Mouse (Mus musculus) stomach, embryonic 16.5 days (tissue): ENCODE data around the gene Sppl3. TPM values are rescaled to one million over a fixed set of nuclear protein-coding genes. Genes with fewer than 3 reads are reported as not detected.
"Not testable (repeated sequence)": the region's sequence is repeated elsewhere in the genome, so short reads cannot be mapped to it uniquely, and the experiment has no call there.

Experiments used
- ATAC-seq: fragments of 200-750 bp; cut with Nextera tagmentation; 2 replicates; pipeline ENCODE4 v1.8.0; 2017; ENCODE audit warnings: moderate number of reproducible peaks, moderate TSS enrichment; ENCODE audit not compliant: insufficient read depth, low FRiP score
- H3K27ac ChIP-seq: fragments of 300-500 bp; sonication (generic); 2 replicates; pipeline ENCODE4 v1.5.1; 2014; ENCODE audit warnings: low read length
- H3K27me3 ChIP-seq: fragments of 300-500 bp; sonication (generic); 2 replicates; pipeline ENCODE4 v1.6.1; 2014; ENCODE audit warnings: low read length, control low read depth, mixed read lengths; ENCODE audit not compliant: control insufficient read depth, insufficient read depth
- H3K36me3 ChIP-seq: fragments of 300-500 bp; sonication (generic); 2 replicates; pipeline ENCODE4 v1.6.1; 2014; ENCODE audit warnings: low read length; ENCODE audit not compliant: control insufficient read depth, insufficient read depth
- H3K4me1 ChIP-seq: fragments of 300-500 bp; sonication (generic); 2 replicates; pipeline ENCODE4 v1.6.1; 2014; ENCODE audit warnings: low read length, control low read depth, mixed read lengths; ENCODE audit not compliant: control insufficient read depth, insufficient read depth
- H3K4me2 ChIP-seq: fragments of 300-500 bp; sonication (generic); 2 replicates; pipeline ENCODE4 v1.6.1; 2014; ENCODE audit warnings: low read depth, low read length, mixed read lengths
- H3K4me3 ChIP-seq: fragments of 300-500 bp; sonication (generic); replicated peaks from 2 replicates; pipeline ENCODE4 v1.5.1; 2014; ENCODE audit warnings: mild to moderate bottlenecking, low read length
- H3K9ac ChIP-seq: fragments of 300-500 bp; sonication (generic); 2 replicates; pipeline ENCODE4 v1.6.1; 2014; ENCODE audit warnings: low read length
- H3K9me3 ChIP-seq: fragments of 300-500 bp; sonication (generic); replicated peaks from 2 replicates; pipeline ENCODE4 v1.6.1; 2016; ENCODE audit warnings: low read length, control low read depth; ENCODE audit not compliant: control insufficient read depth
- WGBS: fragments of 180-500 bp; shearing (Covaris S2); extraction: QIAGEN DNeasy Blood & Tissue Kit; methylation state at CpG from one replicate; pipeline ENCODE4 v1.1.7; 2014; 5-methylcytosine and 5-hydroxymethylcytosine counted together
- polyA plus RNA-seq: library from polyadenylated mRNA; unstranded; fragments of >200 nt; fragmentation: Nextera tagmentation; extraction: Ambion mirVana; gene quantifications from 2 replicates; pipeline ENCODE4 v1.2.1, GENCODE M21; 2015

Sppl3 gene
- polyA plus RNA-seq, 1 experiment from 2014 or later = 9.6 TPM

GRCm38 (mm10) chr5:115089592-115090268 lies 78.8 kb downstream of the Sppl3 start:
- peaks cover 39% of the 10 kb centered on the region for H3K36me3 ChIP-seq
- no peak overlapping the region for H3K27ac ChIP-seq
- no peaks in the 10 kb centered on the region for H3K4me1 ChIP-seq
- no peak overlapping the region for H3K9ac ChIP-seq
- H3K4me2 ChIP-seq = no peak overlapping the region
- no peaks in the 10 kb centered on the region for H3K27me3 ChIP-seq
- H3K4me3 ChIP-seq = no peak overlapping the region
- WGBS = 92% methylated on average over 5 of the region's 5 CpGs
- no peaks in the 10 kb centered on the region for H3K9me3 ChIP-seq
- ATAC-seq = no peak

DNA sequence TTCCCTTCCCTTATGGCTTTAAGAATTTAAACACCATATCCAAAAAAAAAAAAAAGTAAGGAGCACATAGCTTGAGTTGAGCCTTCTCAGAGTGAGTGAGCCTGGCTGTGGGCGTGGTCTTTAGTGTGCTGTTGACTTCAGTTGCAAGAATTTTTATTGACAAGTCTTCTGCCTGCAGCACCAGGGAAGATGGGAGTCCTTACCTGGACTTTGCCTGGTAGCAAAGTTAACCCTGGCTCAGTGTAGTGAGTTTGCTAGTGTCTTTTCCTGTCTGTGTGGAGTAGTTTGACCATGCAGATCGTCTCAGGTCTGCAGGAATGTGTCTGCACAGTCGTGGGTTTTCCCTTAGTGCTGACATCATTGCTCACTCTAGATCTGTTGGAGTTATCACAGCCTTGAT lies 80.1 kb downstream of the Sppl3 start:
- H3K9me3 ChIP-seq = no peaks in the 10 kb centered on the region
- H3K27ac ChIP-seq = no peak overlapping the region
- no peak overlapping the region for H3K4me3 ChIP-seq
- H3K4me1 ChIP-seq = no peaks in the 10 kb centered on the region
- H3K36me3 ChIP-seq = peaks cover 44% of the 10 kb centered on the region
- 63% methylated on average over 3 of the region's 3 CpGs for WGBS
- no peak for ATAC-seq
- H3K4me2 ChIP-seq = no peak overlapping the region
- no peak overlapping the region for H3K9ac ChIP-seq
- no peaks in the 10 kb centered on the region for H3K27me3 ChIP-seq

- Histone ChIP-seq H3K27ac (no peak overlapping the region), H3K27me3 (no peaks in the 10 kb centered on the region), H3K4me3 (no peak overlapping the region), H3K9ac (no peak overlapping the region), H3K36me3 (peaks cover 40% of the 10 kb centered on the region), H3K9me3 (no peaks in the 10 kb centered on the region), H3K4me2 (no peak overlapping the region), H3K4me1 (no peaks in the 10 kb centered on the region)
- 90% methylated on average over 6 of the region's 6 CpGs for WGBS
- no peak for ATAC-seq
These were observed 80.8 kb downstream of the Sppl3 start for GRCm38 (mm10) chr5:115091776-115092175.

GRCm38 (mm10) chr5:115098195-115098594 lies 87.3 kb downstream of the Sppl3 start, which contains the start of gene Gm10401:
Gene Gm10401 (minus strand): TSS chr5:115098295.
- Histone ChIP-seq H3K27ac (no peak within 1 kb of the TSS), H3K4me1 (no peaks in the 10 kb centered on the region), H3K9me3 (no peaks in the 10 kb centered on the region), H3K4me3 (no peak within 1 kb of the TSS), H3K4me2 (no peak within 1 kb of the TSS), H3K36me3 (peaks cover 32% of the 10 kb centered on the region; the same call in 1 of the 2 replicates), H3K27me3 (no peaks in the 10 kb centered on the region), H3K9ac (no peak within 1 kb of the TSS)
- 96% methylated on average over 8 of the region's 8 CpGs for WGBS
- no peak for ATAC-seq

DNA sequence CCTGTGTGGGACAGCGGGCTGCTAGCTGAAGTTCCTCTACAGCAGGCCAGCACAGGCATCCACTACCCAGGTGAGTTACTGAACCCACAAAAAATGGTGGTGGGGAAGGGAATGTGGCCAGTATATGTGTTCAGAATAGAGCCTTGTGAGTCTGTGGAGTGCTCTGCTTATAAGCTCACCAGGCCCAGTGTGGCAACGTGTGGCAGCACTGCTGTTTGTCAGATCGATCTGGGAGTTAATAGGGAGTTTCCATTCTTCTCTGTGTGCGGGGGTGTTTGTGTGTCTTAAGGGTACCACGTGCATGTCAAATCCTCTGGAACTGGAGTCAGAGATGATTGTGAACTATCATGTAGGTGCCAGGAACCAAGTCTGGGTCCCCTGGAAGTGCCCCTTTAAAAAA lies 88.6 kb downstream of the Sppl3 start:
- ATAC-seq = no peak
- H3K4me2 ChIP-seq = no peak overlapping the region
- 73% methylated on average over 5 of the region's 5 CpGs for WGBS
- no peaks in the 10 kb centered on the region for H3K4me1 ChIP-seq
- H3K4me3 ChIP-seq = no peak overlapping the region
- H3K27me3 ChIP-seq = no peaks in the 10 kb centered on the region
- no peak overlapping the region for H3K27ac ChIP-seq
- no peak overlapping the region for H3K9ac ChIP-seq
- peaks cover 32% of the 10 kb centered on the region; the same call in 1 of the 2 replicates for H3K36me3 ChIP-seq
- H3K9me3 ChIP-seq = no peaks in the 10 kb centered on the region

- peaks cover 31% of the 10 kb centered on the region; the same call in 1 of the 2 replicates for H3K36me3 ChIP-seq
These were observed 89.1 kb downstream of the Sppl3 start for GRCm38 (mm10) chr5:115099991-115100390.

DNA sequence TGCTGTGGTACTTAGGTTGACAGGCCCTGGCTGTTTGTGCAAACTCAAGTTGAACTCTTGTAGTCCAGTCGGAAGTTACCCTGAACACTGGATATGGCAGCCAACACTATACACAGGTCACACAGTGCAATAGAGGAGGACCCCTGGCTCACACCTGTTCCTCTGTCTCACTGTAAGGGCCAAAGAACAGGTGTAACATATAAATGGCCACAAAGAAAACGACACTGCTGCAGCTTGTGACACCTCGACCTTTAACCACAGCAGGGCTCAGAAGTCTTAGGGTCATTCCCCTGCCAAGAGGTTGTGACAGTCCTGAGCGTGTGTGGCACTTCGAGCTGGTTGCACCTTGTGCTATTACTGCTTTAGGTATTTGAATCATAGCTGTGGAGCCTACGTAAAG lies 89.5 kb downstream of the Sppl3 start:
- H3K4me3 ChIP-seq = no peak overlapping the region
- H3K36me3 ChIP-seq = peaks cover 26% of the 10 kb centered on the region; the same call in 1 of the 2 replicates
- H3K9ac ChIP-seq = no peak overlapping the region
- no peaks in the 10 kb centered on the region for H3K4me1 ChIP-seq
- no peaks in the 10 kb centered on the region for H3K9me3 ChIP-seq
- no peak for ATAC-seq
- no peak overlapping the region for H3K4me2 ChIP-seq
- H3K27me3 ChIP-seq = no peaks in the 10 kb centered on the region
- WGBS = 83% methylated on average over 6 of the region's 6 CpGs
- no peak overlapping the region for H3K27ac ChIP-seq

More at GRCm38 (mm10) chr5:115099991-115100390, 89.1 kb downstream of the Sppl3 start:
- Histone ChIP-seq H3K4me3 (no peak overlapping the region), H3K9me3 (no peaks in the 10 kb centered on the region), H3K27me3 (no peaks in the 10 kb centered on the region), H3K27ac (no peak overlapping the region), H3K9ac (no peak overlapping the region), H3K4me1 (no peaks in the 10 kb centered on the region), H3K4me2 (no peak overlapping the region)
- 75% methylated on average over 9 of the region's 9 CpGs for WGBS
- ATAC-seq = no peak

- H3K36me3 ChIP-seq = peaks cover 20% of the 10 kb centered on the region; the same call in 1 of the 2 replicates
- H3K4me3 ChIP-seq = no peak overlapping the region
- no peak overlapping the region for H3K4me2 ChIP-seq
- H3K9me3 ChIP-seq = no peaks in the 10 kb centered on the region
- no peak overlapping the region for H3K9ac ChIP-seq
- no peak for ATAC-seq
- no peaks in the 10 kb centered on the region for H3K4me1 ChIP-seq
- WGBS = 81% methylated on average over 2 of the region's 2 CpGs
- H3K27ac ChIP-seq = no peak overlapping the region
- no peaks in the 10 kb centered on the region for H3K27me3 ChIP-seq
These were observed 91.3 kb downstream of the Sppl3 start for GRCm38 (mm10) chr5:115102231-115102630.

DNA sequence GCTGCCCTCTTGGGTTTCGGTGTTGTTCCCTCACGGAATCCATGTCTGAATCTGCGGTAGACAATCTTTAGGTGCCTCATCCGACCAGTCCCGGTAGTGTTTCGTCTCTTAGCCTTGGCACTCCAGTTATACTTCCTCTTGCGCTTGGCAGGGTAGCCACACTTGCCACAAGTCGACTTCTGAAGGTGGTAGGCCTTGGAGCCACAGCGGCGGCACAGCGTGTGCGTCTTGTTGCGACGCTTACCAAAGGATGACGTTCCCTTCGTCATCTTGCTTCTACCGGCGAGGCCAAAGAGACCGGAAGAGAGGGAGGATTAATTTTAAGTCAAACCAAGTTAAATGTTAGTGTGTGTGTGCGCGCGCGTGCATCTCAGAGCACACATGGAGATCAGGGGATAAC lies 92.3 kb downstream of the Sppl3 start:
- not testable (repeated sequence) for H3K4me2 ChIP-seq, ATAC-seq, H3K4me3 ChIP-seq, H3K27ac ChIP-seq, H3K9ac ChIP-seq, H3K27me3 ChIP-seq, H3K9me3 ChIP-seq, H3K4me1 ChIP-seq
- 93% methylated on average over 23 of the region's 23 CpGs for WGBS
- peaks cover 16% of the 10 kb centered on the region; the same call in 1 of the 2 replicates for H3K36me3 ChIP-seq
